Mouse (Mus musculus): Measurements from ENCODE around the gene Sema6d.

Gene Sema6d

DNA sequence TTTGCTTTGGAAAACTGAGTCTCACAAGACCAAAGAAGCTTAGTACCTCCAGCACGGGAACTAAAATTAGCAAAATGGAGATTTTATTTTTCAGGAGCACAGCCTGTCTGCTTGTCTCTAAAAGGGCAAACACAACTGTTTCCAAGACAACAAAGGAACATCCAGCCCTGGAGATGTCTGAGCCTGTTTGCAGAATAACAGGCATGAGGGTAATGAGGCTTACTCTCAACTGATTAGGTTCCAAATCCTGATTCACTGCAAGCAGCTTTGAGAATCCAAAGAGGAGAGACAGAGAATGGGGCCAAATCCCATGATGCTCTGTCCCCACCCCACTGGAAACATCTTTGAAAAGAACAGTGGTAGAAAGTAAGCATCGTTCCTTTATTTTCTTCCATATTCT, 440.7 kb downstream of the Sema6d start:
- in situ Hi-C loops (cut with MboI; ENCODE audit: unreplicated experiment in 2 of 2), result no loop called here

DNA sequence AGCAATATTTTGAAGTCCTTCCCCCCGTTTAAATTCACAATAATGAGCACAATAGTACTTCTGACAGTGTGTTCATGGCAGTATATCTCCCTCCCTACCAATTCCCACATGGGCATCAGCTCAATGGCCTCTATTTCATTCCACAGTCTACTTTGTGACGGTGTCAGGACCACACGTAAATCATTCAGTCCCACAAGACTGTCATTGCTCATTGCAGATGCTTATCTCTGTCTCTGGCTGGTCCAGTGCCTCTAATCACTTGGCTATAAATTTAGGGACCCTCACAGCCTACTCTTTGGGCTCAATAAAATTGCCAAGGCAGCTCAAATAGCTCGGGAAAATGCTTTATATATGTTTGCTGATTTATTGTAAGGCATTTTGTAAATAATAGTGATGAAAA, 441.3 kb downstream of the Sema6d start:
- in situ Hi-C loops (cut with MboI; ENCODE audit: unreplicated experiment in 2 of 2), result no loop called here

- in situ Hi-C loops (cut with MboI; ENCODE audit: unreplicated experiment in 2 of 2), result no loop called here
Measured at GRCm38 (mm10) chr2:124532906-124533305, 443.1 kb downstream of the Sema6d start.

DNA sequence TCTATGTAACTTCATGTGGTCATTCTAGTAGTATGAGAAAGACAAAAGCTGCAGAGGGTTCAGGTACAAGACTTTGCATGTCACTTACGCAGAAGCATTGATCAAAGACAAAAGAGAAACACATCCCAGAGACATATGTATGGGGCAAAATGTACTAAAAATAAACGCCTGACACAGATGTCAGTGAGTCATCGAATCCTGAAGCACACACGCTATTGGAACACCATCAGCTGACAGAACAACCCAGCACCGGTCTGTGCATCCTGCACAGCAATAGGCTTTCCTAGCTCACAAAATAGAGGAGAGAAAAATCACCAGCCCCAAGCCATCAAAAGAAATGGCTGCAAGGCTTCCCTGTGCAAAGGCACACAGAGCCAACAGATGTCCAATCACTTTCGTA, 443.8 kb downstream of the Sema6d start:
- in situ Hi-C loops (cut with MboI; ENCODE audit: unreplicated experiment in 2 of 2), result no loop called here

DNA sequence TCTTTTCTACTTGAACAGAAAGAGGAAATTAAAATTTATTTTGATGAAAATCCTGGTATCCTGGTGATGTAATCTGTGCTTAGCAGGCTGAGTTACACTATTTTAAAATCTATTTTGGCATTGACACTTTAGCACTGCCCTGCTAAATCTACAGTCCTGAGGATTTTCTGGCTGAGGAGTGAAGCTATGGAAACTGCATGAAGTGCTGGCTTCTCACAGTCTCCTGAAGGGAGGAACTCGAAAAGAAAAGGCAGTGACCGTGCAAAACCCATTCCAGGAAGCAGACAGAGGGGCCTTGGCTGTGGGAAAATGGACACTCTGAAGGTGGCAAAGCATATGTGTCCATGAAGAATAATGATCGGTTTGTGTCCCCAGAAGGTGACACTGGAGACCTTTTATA, 460.5 kb downstream of the Sema6d start:
- in situ Hi-C loops (cut with MboI; ENCODE audit: unreplicated experiment in 2 of 2), result loop anchor here in 1 of 2 experiments (25.0 kb wide), 1 partner anchor 1238 kb away; no protein-coding TSS in a partner anchor

GRCm38 (mm10) chr2:124554751-124555415, 465.1 kb downstream of the Sema6d start:
- in situ Hi-C loops (cut with MboI; ENCODE audit: unreplicated experiment in 2 of 2), result loop anchor here in 1 of 2 experiments (25.0 kb wide), 1 partner anchor 1243 kb away; no protein-coding TSS in a partner anchor

- in situ Hi-C loops (cut with MboI; ENCODE audit: unreplicated experiment in 2 of 2), result loop anchor here in 1 of 2 experiments (25.0 kb wide), 1 partner anchor 1245 kb away; no protein-coding TSS in a partner anchor
Measured at GRCm38 (mm10) chr2:124556861-124557499, 467.2 kb downstream of the Sema6d start.

- in situ Hi-C loops (cut with MboI; ENCODE audit: unreplicated experiment in 2 of 2), result loop anchor here in 1 of 2 experiments (25.0 kb wide), 1 partner anchor 1246 kb away; no protein-coding TSS in a partner anchor
Measured at GRCm38 (mm10) chr2:124558021-124558420, 468.3 kb downstream of the Sema6d start.

DNA sequence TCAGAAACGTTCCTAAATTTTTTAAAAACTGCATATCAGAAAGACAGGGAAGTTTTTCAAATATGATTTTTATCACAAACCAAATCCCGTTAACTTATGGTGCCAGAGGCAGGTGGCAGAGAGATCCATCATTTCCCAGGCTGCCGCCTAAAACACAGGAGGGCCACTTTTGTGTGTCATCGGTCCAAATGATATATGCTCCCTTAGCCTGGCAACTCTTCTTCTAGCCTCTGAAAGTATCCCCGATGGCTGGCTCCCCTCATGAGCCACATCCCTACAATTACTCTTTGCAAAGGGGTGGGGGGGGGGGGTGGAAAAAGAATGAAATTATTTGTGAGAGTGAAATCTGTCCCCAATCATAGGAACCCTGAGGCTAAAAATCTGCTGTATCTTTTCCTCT, 471.9 kb downstream of the Sema6d start:
- in situ Hi-C loops (cut with MboI; ENCODE audit: unreplicated experiment in 2 of 2), result loop anchor here in 1 of 2 experiments (25.0 kb wide), 1 partner anchor 1249 kb away; no protein-coding TSS in a partner anchor

GRCm38 (mm10) chr2:124562091-124562490, 472.3 kb downstream of the Sema6d start:
- in situ Hi-C loops (cut with MboI; ENCODE audit: unreplicated experiment in 2 of 2), result loop anchor here in 1 of 2 experiments (25.0 kb wide), 1 partner anchor 1250 kb away; no protein-coding TSS in a partner anchor

- in situ Hi-C loops (cut with MboI; ENCODE audit: unreplicated experiment in 2 of 2), result loop anchor here in 1 of 2 experiments (25.0 kb wide), 1 partner anchor 1251 kb away; no protein-coding TSS in a partner anchor
Measured at GRCm38 (mm10) chr2:124563759-124564158, 474.0 kb downstream of the Sema6d start.

- in situ Hi-C loops (cut with MboI; ENCODE audit: unreplicated experiment in 2 of 2), result loop anchor here in 1 of 2 experiments (25.0 kb wide), 1 partner anchor 1261 kb away; no protein-coding TSS in a partner anchor
Measured at GRCm38 (mm10) chr2:124573734-124574133, 484.0 kb downstream of the Sema6d start.

GRCm38 (mm10) chr2:124576053-124576452, 486.3 kb downstream of the Sema6d start:
- in situ Hi-C loops (cut with MboI; ENCODE audit: unreplicated experiment in 2 of 2), result loop anchor here (25.0 kb wide), 2 partner anchors 611 to 1264 kb away; no protein-coding TSS in a partner anchor

- in situ Hi-C loops (cut with MboI; ENCODE audit: unreplicated experiment in 2 of 2), result loop anchor here (25.0 kb wide), 2 partner anchors 604 to 1271 kb away; no protein-coding TSS in a partner anchor
Measured at GRCm38 (mm10) chr2:124583561-124583960, 493.8 kb downstream of the Sema6d start.

- in situ Hi-C loops (cut with MboI; ENCODE audit: unreplicated experiment in 2 of 2), result loop anchor here (25.0 kb wide), 2 partner anchors 595 to 1280 kb away; no protein-coding TSS in a partner anchor
Measured at GRCm38 (mm10) chr2:124592750-124593149, 503.0 kb downstream of the Sema6d start.

DNA sequence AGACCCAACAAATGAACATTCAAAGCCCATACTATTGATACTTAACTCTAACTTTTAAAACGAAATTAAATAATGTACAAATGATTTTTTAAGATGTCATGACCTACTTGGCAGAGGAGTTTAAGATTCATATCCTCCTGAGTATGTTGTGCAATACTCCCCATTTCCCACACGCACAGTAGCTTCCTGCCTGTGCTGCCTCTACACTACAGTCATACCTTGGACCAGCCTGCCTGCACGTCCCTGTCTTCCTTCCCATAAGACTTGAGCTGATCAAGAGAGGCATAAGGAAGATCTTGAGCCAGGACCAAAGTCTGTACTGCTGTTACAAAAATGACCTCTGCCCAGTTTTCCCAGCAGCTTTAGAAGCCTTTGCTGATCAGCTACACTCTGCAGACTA, 509.2 kb downstream of the Sema6d start:
- in situ Hi-C loops (cut with MboI; ENCODE audit: unreplicated experiment in 2 of 2), result loop anchor here (5.0 to 25.0 kb wide), 3 partner anchors 308 to 1287 kb away; no protein-coding TSS in a partner anchor

DNA sequence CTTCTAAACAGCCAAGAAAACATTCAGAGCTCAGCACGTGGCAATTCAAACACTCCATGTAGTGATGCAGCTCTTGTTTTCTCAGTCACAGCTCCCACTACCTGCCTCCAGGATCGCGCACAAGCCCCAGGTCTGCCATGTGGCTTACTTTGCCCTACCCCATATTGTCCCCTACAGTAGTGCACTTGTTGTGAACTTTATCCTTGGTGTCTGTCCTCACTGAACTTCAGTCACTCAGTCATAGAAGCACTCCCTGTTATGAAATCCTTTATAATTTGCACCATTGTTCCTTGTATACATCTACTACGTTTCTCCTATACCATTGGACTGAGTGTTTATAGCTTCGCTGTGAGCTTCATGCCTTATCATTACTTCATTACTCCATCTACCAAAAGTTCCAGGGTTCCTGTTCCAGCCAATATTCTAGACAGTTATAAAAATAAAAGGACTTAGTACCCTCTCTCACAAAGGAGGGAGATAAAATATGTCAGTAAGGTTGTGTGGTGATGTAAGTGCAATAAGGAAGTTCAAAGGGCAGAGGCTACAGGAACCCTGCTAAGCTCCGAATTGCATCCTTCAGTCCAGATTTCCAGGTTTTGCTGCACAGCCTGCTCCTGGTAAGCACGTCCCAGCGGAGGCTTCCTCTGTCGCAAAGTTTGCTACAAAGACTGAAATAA, 512.1 kb downstream of the Sema6d start:
- in situ Hi-C loops (cut with MboI; ENCODE audit: unreplicated experiment in 2 of 2), result loop anchor here in 1 of 2 experiments (10.0 kb wide), 1 partner anchor 593 kb away; no protein-coding TSS in a partner anchor

DNA sequence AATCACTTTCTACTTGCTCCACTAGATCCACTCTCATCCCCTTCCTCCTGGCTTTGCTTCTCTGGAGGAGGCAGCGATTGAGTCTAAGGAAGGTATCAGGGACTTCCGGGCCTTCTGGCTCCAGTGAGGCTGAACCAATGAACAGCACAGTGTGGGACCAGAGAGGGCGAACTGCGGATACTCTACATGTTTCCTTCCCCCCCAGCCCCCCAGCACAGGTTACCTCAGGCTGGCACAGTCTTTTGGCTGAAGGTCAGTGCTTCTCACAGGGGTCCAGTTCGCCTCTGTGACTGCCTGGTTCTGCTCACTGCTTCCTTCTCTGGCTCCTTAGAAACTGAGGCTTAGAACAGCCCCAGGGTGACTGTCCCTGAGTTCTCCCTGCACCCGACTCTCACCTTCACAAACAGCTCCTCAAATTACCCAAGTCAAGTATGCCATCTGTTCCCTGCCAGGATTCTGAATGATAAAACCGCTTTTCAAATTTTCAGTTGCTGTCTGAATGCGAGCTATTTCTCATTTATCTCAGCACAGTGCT, 512.7 kb downstream of the Sema6d start:
- in situ Hi-C loops (cut with MboI; ENCODE audit: unreplicated experiment in 2 of 2), result loop anchor here in 1 of 2 experiments (10.0 kb wide), 1 partner anchor 592 kb away; no protein-coding TSS in a partner anchor

- in situ Hi-C loops (cut with MboI; ENCODE audit: unreplicated experiment in 2 of 2), result loop anchor here in 1 of 2 experiments (5.0 to 10.0 kb wide), 2 partner anchors 297 to 589 kb away; no protein-coding TSS in a partner anchor
Measured at GRCm38 (mm10) chr2:124605341-124605740, 515.6 kb downstream of the Sema6d start.

DNA sequence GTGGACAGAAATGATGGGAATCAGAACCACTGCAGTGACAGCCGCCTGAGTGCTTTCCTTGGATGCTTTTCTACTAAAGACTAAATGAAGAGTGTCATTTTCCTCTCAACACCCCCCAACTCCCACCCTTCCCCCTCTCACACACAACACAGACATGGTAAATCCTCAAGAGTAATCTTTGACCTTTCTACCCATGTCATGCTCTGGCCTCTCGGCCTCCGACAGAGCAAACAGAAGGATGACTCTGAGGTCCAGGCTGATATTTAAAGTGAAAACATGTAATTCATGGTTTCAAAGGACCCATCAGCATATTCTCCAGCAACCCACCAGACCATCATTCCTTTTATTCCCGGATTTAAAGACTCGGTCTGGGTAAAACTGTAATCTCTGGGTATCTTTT, 518.2 kb downstream of the Sema6d start:
- in situ Hi-C loops (cut with MboI; ENCODE audit: unreplicated experiment in 2 of 2), result loop anchor here in 1 of 2 experiments (5.0 to 10.0 kb wide), 2 partner anchors 294 to 587 kb away; no protein-coding TSS in a partner anchor

Data from v-Abl transformed pro-B cells (cell line).